8 mouse cellular contexts compared by ENCODE assay signal in the genomic region with DNA sequence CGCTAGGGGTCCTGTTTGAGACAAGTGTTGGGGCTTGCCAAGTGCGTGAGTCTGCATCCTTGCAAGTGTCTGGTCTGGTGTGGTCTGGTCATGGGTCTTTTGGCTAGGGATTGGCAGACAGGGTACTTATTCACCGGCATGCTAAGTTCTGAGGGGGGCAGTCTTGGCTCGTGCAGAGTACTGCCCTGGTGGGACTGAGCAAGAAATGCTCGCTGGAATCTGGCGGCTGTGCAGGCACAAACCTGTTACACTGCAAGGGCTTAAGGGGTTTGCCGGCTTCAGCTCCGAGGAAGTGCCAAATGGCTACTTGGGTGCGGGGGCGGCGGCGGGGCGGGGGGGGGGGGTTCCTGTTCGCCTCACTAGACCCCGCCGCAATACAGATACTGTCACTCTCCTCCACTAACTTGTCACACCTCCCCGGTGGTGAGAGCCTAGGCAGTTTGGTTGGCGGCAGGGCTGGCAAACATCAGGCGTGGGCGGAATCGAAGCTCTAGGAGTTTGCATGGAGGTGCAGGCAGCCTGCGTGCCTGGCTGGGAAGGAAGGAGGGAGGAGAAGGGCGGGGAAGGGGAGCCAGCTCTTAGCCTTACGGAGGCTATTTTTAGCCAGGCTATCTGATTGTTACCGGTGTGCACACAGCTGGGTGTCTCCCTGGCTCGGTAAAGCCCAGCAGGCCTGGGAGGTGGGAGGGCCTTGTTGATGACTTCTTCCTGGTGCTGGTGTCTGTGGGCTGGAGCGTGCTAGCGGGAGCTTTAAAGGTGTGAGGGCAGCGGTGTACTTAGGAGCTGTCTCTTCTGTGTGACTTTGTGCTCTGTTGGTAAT. TPM values are rescaled to one million over a fixed set of nuclear protein-coding genes. Genes with fewer than 3 reads are reported as not detected.
DNase-seq lines count a peak whose midpoint lies in the region; ATAC-seq lines count a peak whose summit lies in the region.

No protein-coding gene starts in this region.

- H3K4me3 ChIP-seq in hindbrain, embryonic 11.5 days (ENCODE audit: low read depth, low read length) = peak overlapping the region; percentile 6; the same call in 1 of the 2 replicates

- no peaks in the 10 kb centered on the region for H3K27me3 ChIP-seq in hindbrain, embryonic 11.5 days (ENCODE audit: control insufficient read depth, insufficient read depth, low read length)

- no peaks in the 10 kb centered on the region for H3K36me3 ChIP-seq in hindbrain, embryonic 11.5 days (ENCODE audit: control insufficient read depth, insufficient read depth, low read length)

- peak overlapping the region; percentile 40 for H3K4me2 ChIP-seq in hindbrain, embryonic 11.5 days (replicated peaks; ENCODE audit: low read depth, low read length)

- peak; percentile 92 for ATAC-seq in frontal cortex, adult (ENCODE audit: low TSS enrichment)
- peak; percentile 49 for ATAC-seq in hindbrain, embryonic 11.5 days (ENCODE audit: low FRiP score)

- WGBS in hindbrain, embryonic 11.5 days = 7% methylated on average over 29 of the region's 29 CpGs

- 0 out of 2 replicates have a peak, but pooled peaks cover under 1% of the 10 kb centered on the region for H3K4me1 ChIP-seq in hindbrain, embryonic 11.5 days (replicated peaks; ENCODE audit: control insufficient read depth, insufficient read depth, low read length)

- peak; percentile 87 for DNase-seq in Muller cell, postnatal 12 days (ENCODE audit: inconsistent ontology term)
- peak; percentile 79 for DNase-seq in cerebellum, adult 9-10 months
- peak; percentile 48 for DNase-seq in hindbrain, embryonic 11.5 days (ENCODE audit: low spot score)
- peak; percentile 57 to 60 for DNase-seq in layer of hippocampus, postnatal 25 days (ENCODE audit: extremely low spot score in 1 of 2, low spot score in 1 of 2)
- peak; percentile 60 for DNase-seq in lung, postnatal 14 days
- DNase-seq in retina, postnatal 7 days (ENCODE audit: low read depth, low spot score) = peak; percentile 49
- peak; percentile 51 for DNase-seq in urinary bladder, postnatal 25 days (ENCODE audit: low spot score)

- no peaks in the 10 kb centered on the region for H3K9me3 ChIP-seq in hindbrain, embryonic 11.5 days (ENCODE audit: control insufficient read depth, low read length)

- H3K27ac ChIP-seq in hindbrain, embryonic 11.5 days (ENCODE audit: low read depth, low read length) = no peak overlapping the region

- 0 out of 2 replicates have a peak overlapping the region, but pooled peaks have one; percentile 40 for H3K9ac ChIP-seq in hindbrain, embryonic 11.5 days (ENCODE audit: low read depth, low read length)

RNA-seq across cellular contexts. Expression of a gene that starts 6.4 kb away (rescaled TPM):
- 3.0 and 4.0 TPM in 2 replicates for polyA plus RNA-seq in hindbrain, embryonic 11.5 days (2014; fragmentation: Nextera tagmentation; extraction: Ambion mirVana)
- 10 to 100 TPM; 27.5 to 29.0 TPM for total RNA-seq in layer of hippocampus, postnatal 25 days (2021)

RNA-seq across cellular contexts. Expression of a gene that starts 24.7 kb away (rescaled TPM):
- polyA plus RNA-seq in hindbrain, embryonic 11.5 days (2014; fragmentation: Nextera tagmentation; extraction: Ambion mirVana) = 23.5 and 29.2 TPM in 2 replicates
- total RNA-seq in layer of hippocampus, postnatal 25 days (2021) = 100 to 1,000 TPM; 115 to 119 TPM

RNA-seq across cellular contexts. Expression of a gene that starts 29.8 kb away (rescaled TPM):
- 1.8 and 2.0 TPM in 2 replicates for polyA plus RNA-seq in hindbrain, embryonic 11.5 days (2014; fragmentation: Nextera tagmentation; extraction: Ambion mirVana)
- 1 to 10 TPM in 1 of 2 experiments, under 1 TPM in 1; 0.62 to 1.2 TPM for total RNA-seq in layer of hippocampus, postnatal 25 days (2021)

RNA-seq across cellular contexts. Expression of a gene that starts 48.1 kb away (rescaled TPM):
- polyA plus RNA-seq in hindbrain, embryonic 11.5 days (2014; fragmentation: Nextera tagmentation; extraction: Ambion mirVana) = 78.4 and 82.3 TPM in 2 replicates
- total RNA-seq in layer of hippocampus, postnatal 25 days (2021) = 100 to 1,000 TPM; 205 to 214 TPM
